Mouse (Mus musculus): ENCODE data around the gene Kcnj11.

GRCm38 (mm10) chr7:46098221-46098918 is 2.2 kb downstream of the Kcnj11 start:
- TF ChIP-seq POLR2A (IDR thresholded peaks at IDR 0.05; ENCODE audit: insufficient read depth, low read depth, low read length) (peak; percentile 73), CTCF (IDR thresholded peaks at IDR 0.05) (no peak), EP300 (IDR thresholded peaks at IDR 0.05; ENCODE audit: insufficient read depth, low read depth, low read length) (peak; percentile 64)
